Mouse (Mus musculus): Measurements from ENCODE around the gene Ell.
"Not testable (repeated sequence)": the region's sequence is repeated elsewhere in the genome, so short reads cannot be mapped to it uniquely, and the experiment has no call there.

Gene Ell

GRCm38 (mm10) chr8:70563763-70564387, 24.6 kb downstream of the Ell start:
- no peak for DNase-seq (ENCODE audit: low spot score)

- DNase-seq (ENCODE audit: low spot score) = no peak
These were observed 25.5 kb downstream of the Ell start for GRCm38 (mm10) chr8:70564696-70565235.

- no peak for DNase-seq (ENCODE audit: low spot score)
These were observed 26.3 kb downstream of the Ell start for GRCm38 (mm10) chr8:70565561-70565960.

GRCm38 (mm10) chr8:70570360-70570759, 31.1 kb downstream of the Ell start:
- DNase-seq (ENCODE audit: low spot score) = no peak

- no peak for DNase-seq (ENCODE audit: low spot score)
These were observed 31.7 kb downstream of the Ell start for GRCm38 (mm10) chr8:70570990-70571389.

GRCm38 (mm10) chr8:70574302-70574701, 35.0 kb downstream of the Ell start:
- DNase-seq (ENCODE audit: low spot score) = no peak

- DNase-seq (ENCODE audit: low spot score) = no peak
These were observed 35.7 kb downstream of the Ell start for GRCm38 (mm10) chr8:70574915-70575314.

- DNase-seq (ENCODE audit: low spot score) = no peak
These were observed 38.0 kb downstream of the Ell start for GRCm38 (mm10) chr8:70577207-70577606.

GRCm38 (mm10) chr8:70583476-70584387, 44.5 kb downstream of the Ell start:
- DNase-seq (ENCODE audit: low spot score) = no peak

- no peak for DNase-seq (ENCODE audit: low spot score)
These were observed 45.5 kb downstream of the Ell start for GRCm38 (mm10) chr8:70584606-70585257.

GRCm38 (mm10) chr8:70585258-70585652, 46.0 kb downstream of the Ell start:
- DNase-seq (ENCODE audit: low spot score) = peak; percentile 42

GRCm38 (mm10) chr8:70587955-70588354, 48.7 kb downstream of the Ell start:
- not testable (repeated sequence) for DNase-seq (ENCODE audit: low spot score)

GRCm38 (mm10) chr8:70591569-70591968, 52.3 kb downstream of the Ell start:
- DNase-seq (ENCODE audit: low spot score) = no peak

- DNase-seq (ENCODE audit: low spot score) = no peak
These were observed 53.9 kb downstream of the Ell start for GRCm38 (mm10) chr8:70593173-70593572.

GRCm38 (mm10) chr8:70593961-70594609, 54.8 kb downstream of the Ell start, which contains the start of gene Isyna1:
Isyna1 (plus strand) TSS chr8:70594373.
- peak; percentile 68 for DNase-seq (ENCODE audit: low spot score)

- peak; percentile 32 for DNase-seq (ENCODE audit: low spot score)
These were observed 55.6 kb downstream of the Ell start for GRCm38 (mm10) chr8:70594621-70595564.

- no peak for DNase-seq (ENCODE audit: low spot score)
These were observed 56.6 kb downstream of the Ell start for GRCm38 (mm10) chr8:70595811-70596210.

GRCm38 (mm10) chr8:70596216-70596615, 57.0 kb downstream of the Ell start:
- no peak for DNase-seq (ENCODE audit: low spot score)

GRCm38 (mm10) chr8:70596775-70597416, 57.6 kb downstream of the Ell start:
- no peak for DNase-seq (ENCODE audit: low spot score)

All from urinary bladder, postnatal 25 days (tissue).